Mouse (Mus musculus) lung, adult 2 months (tissue): ENCODE results near the gene Zdhhc11.

Experiments used
- CTCF ChIP-seq: fragments of 200-500 bp; IDR thresholded peaks from 2 replicates; pipeline ENCODE4 v1.5.1; 2011; ENCODE audit warnings: mild to moderate bottlenecking, low read length, control low read depth; ENCODE audit not compliant: insufficient read depth
- POLR2A ChIP-seq: fragments of 200-500 bp; IDR thresholded peaks from 2 replicates; pipeline ENCODE4 v1.6.1; 2011; ENCODE audit warnings: low read depth, mild to moderate bottlenecking, control low read depth, low read length, borderline replicate concordance; ENCODE audit errors: extremely low read depth

DNA sequence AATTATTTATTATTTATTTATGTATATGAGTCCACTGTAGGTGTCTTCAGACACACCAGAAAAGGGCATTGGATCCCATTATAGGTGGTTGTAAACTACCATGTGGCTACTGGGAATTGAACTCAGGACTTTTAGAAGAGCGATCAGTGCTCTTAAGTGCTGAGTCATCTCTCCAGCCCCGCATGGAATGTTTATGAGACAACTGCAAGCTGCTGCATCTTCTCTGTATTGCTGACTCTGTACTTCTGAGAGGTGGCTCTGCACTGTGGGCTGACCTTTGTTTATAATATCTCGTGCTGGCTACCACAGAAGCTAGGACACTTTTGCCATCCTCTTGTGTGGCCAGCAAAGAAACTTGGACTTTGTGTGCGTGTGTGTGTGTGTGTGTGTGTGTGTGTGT lies 37.8 kb downstream of the Zdhhc11 start:
- TF ChIP-seq POLR2A = no peak
- TF ChIP-seq CTCF = no peak
